Mouse (Mus musculus): ENCODE measurements around the gene Frmd8.

Frmd8 gene

GRCm38 (mm10) chr19:5827456-5828154, 47.5 kb downstream of the Frmd8 start:
- in situ Hi-C loops (cut with MboI, MseI), result no loop called here

GRCm38 (mm10) chr19:5827044-5827443, 48.0 kb downstream of the Frmd8 start:
- in situ Hi-C loops (cut with MboI, MseI), result no loop called here

- in situ Hi-C loops (cut with MboI, MseI), result no loop called here
Measured at GRCm38 (mm10) chr19:5826731-5827002, 48.4 kb downstream of the Frmd8 start.

- in situ Hi-C loops (cut with MboI, MseI), result no loop called here
Measured at GRCm38 (mm10) chr19:5825901-5826730, 49.0 kb downstream of the Frmd8 start.

- in situ Hi-C loops (cut with MboI, MseI), result no loop called here
Measured at GRCm38 (mm10) chr19:5824826-5825617, 50.1 kb downstream of the Frmd8 start.

- in situ Hi-C loops (cut with MboI, MseI), result no loop called here
Measured at GRCm38 (mm10) chr19:5824043-5824825, 50.8 kb downstream of the Frmd8 start.

GRCm38 (mm10) chr19:5823266-5823839, 51.7 kb downstream of the Frmd8 start:
- in situ Hi-C loops (cut with MboI, MseI), result no loop called here

- in situ Hi-C loops (cut with MboI, MseI), result no loop called here
Measured at GRCm38 (mm10) chr19:5822834-5823205, 52.3 kb downstream of the Frmd8 start.

GRCm38 (mm10) chr19:5822174-5822833, 52.8 kb downstream of the Frmd8 start:
- in situ Hi-C loops (cut with MboI, MseI), result no loop called here

- in situ Hi-C loops (cut with MboI, MseI), result no loop called here
Measured at GRCm38 (mm10) chr19:5821847-5822173, 53.3 kb downstream of the Frmd8 start.

GRCm38 (mm10) chr19:5819549-5819948, 55.5 kb downstream of the Frmd8 start:
- in situ Hi-C loops (cut with MboI, MseI), result loop anchor here in 1 of 2 experiments (10.0 kb wide), 2 partner anchors 365 to 485 kb away; partner anchors contain the start of genes Ccdc85b and Cdc42bpg

- in situ Hi-C loops (cut with MboI, MseI), result loop anchor here in 1 of 2 experiments (10.0 kb wide), 2 partner anchors 364 to 486 kb away; partner anchors contain the start of genes Ccdc85b and Cdc42bpg
Measured at GRCm38 (mm10) chr19:5818590-5818977, 56.5 kb downstream of the Frmd8 start.

- in situ Hi-C loops (cut with MboI, MseI), result loop anchor here in 1 of 2 experiments (10.0 kb wide), 2 partner anchors 363 to 487 kb away; partner anchors contain the start of genes Ccdc85b and Cdc42bpg
Measured at GRCm38 (mm10) chr19:5817703-5818589, 57.1 kb downstream of the Frmd8 start.

GRCm38 (mm10) chr19:5815928-5816327, 59.1 kb downstream of the Frmd8 start:
- in situ Hi-C loops (cut with MboI, MseI), result loop anchor here in 1 of 2 experiments (10.0 kb wide), 2 partner anchors 361 to 489 kb away; partner anchors contain the start of genes Ccdc85b and Cdc42bpg

GRCm38 (mm10) chr19:5815010-5815409, 60.1 kb downstream of the Frmd8 start:
- in situ Hi-C loops (cut with MboI, MseI), result loop anchor here in 1 of 2 experiments (10.0 kb wide), 2 partner anchors 360 to 490 kb away; partner anchors contain the start of genes Ccdc85b and Cdc42bpg

GRCm38 (mm10) chr19:5814048-5814447, 61.0 kb downstream of the Frmd8 start:
- in situ Hi-C loops (cut with MboI, MseI), result loop anchor here in 1 of 2 experiments (10.0 kb wide), 2 partner anchors 359 to 491 kb away; partner anchors contain the start of genes Ccdc85b and Cdc42bpg

GRCm38 (mm10) chr19:5813567-5813966, 61.5 kb downstream of the Frmd8 start:
- in situ Hi-C loops (cut with MboI, MseI), result loop anchor here in 1 of 2 experiments (10.0 kb wide), 2 partner anchors 359 to 491 kb away; partner anchors contain the start of genes Ccdc85b and Cdc42bpg

GRCm38 (mm10) chr19:5811771-5812504, 63.1 kb downstream of the Frmd8 start:
- in situ Hi-C loops (cut with MboI, MseI), result loop anchor here in 1 of 2 experiments (10.0 kb wide), 2 partner anchors 357 to 493 kb away; partner anchors contain the start of genes Ccdc85b and Cdc42bpg

Measured in T-helper 17 cell (primary cell).